Mouse (Mus musculus): Measurements from ENCODE around the gene Hist1h3b. TPM values are rescaled to one million over a fixed set of nuclear protein-coding genes. Genes with fewer than 3 reads are reported as not detected.
"Not testable (repeated sequence)": the region's sequence is repeated elsewhere in the genome, so short reads cannot be mapped to it uniquely, and the experiment has no call there.

Gene Hist1h3b
- total RNA-seq, 2 experiments from 2014 or later, result 9.7 to 14.5 TPM

- intact Hi-C loops (cut with DNase I), result loop anchor here (5.0 kb wide), 1 partner anchor 1707 kb away; the partner anchor contains the start of genes Hist1h2ag, Hist1h2bj and Hist1h4i
- DNase-seq (ENCODE audit: low spot score in 2 of 2), result no peak
Measured at GRCm38 (mm10) chr13:23749563-23750121, 2.4 kb upstream of the Hist1h3b start.

- intact Hi-C loops (cut with DNase I), result not testable (repeated sequence)
- peak; percentile 59 to 68 for DNase-seq (ENCODE audit: low spot score in 2 of 2)
Measured at GRCm38 (mm10) chr13:23750839-23751477, 1.1 kb upstream of the Hist1h3b start, which contains the start of gene Hist1h2ab. Gene Hist1h2ab (plus strand): TSS chr13:23751126.

GRCm38 (mm10) chr13:23751478-23751956 lies 550 bp upstream of the Hist1h3b start:
- no peak for DNase-seq (ENCODE audit: low spot score in 2 of 2)
- intact Hi-C loops (cut with DNase I), result no loop called here

- intact Hi-C loops (cut with DNase I), result no loop called here
- no peak for DNase-seq (ENCODE audit: low spot score in 2 of 2)
Measured at GRCm38 (mm10) chr13:23752742-23753172, 690 bp downstream of the Hist1h3b start.

- intact Hi-C loops (cut with DNase I), result no loop called here
Measured at GRCm38 (mm10) chr13:23753314-23754078, 1.4 kb downstream of the Hist1h3b start.

GRCm38 (mm10) chr13:23755000-23755399 lies 2.9 kb downstream of the Hist1h3b start:
- DNase-seq (ENCODE audit: low spot score in 2 of 2), result no peak
- intact Hi-C loops (cut with DNase I), result loop anchor here (5.0 kb wide), 1 partner anchor 1718 kb away; the partner anchor contains the start of genes Hist1h2ah and Hist1h2bk

More at GRCm38 (mm10) chr13:23753314-23754078, 1.4 kb downstream of the Hist1h3b start:
- DNase-seq (ENCODE audit: low spot score in 2 of 2), result no peak

GRCm38 (mm10) chr13:23756790-23757189 lies 4.7 kb downstream of the Hist1h3b start, which contains the start of gene Hist1h4b:
Gene Hist1h4b (plus strand): TSS chr13:23757013.
- intact Hi-C loops (cut with DNase I), result loop anchor here (5.0 kb wide), 1 partner anchor 1719 kb away; the partner anchor contains the start of genes Hist1h2ah and Hist1h2bk
- DNase-seq (ENCODE audit: low spot score in 2 of 2), result peak; percentile 84 to 86

- no peak for DNase-seq (ENCODE audit: low spot score in 2 of 2)
- intact Hi-C loops (cut with DNase I), result loop anchor here (5.0 kb wide), 1 partner anchor 1720 kb away; the partner anchor contains the start of genes Hist1h2ah and Hist1h2bk
Measured at GRCm38 (mm10) chr13:23757211-23757773, 5.2 kb downstream of the Hist1h3b start.

- intact Hi-C loops (cut with DNase I), result loop anchor here (5.0 kb wide), 1 partner anchor 1721 kb away; the partner anchor contains the start of genes Hist1h2ah and Hist1h2bk
- DNase-seq (ENCODE audit: low spot score in 2 of 2), result no peak
Measured at GRCm38 (mm10) chr13:23757921-23758320, 5.9 kb downstream of the Hist1h3b start.

- intact Hi-C loops (cut with DNase I), result loop anchor here (5.0 kb wide), 1 partner anchor 1722 kb away; the partner anchor contains the start of genes Hist1h2ah and Hist1h2bk
- DNase-seq (ENCODE audit: low spot score in 2 of 2), result no peak
Measured at GRCm38 (mm10) chr13:23759251-23759771, 7.2 kb downstream of the Hist1h3b start.

GRCm38 (mm10) chr13:23759916-23760239 lies 7.8 kb downstream of the Hist1h3b start:
- no peak for DNase-seq (ENCODE audit: low spot score in 2 of 2)
- intact Hi-C loops (cut with DNase I), result loop anchor here (5.0 kb wide), 1 partner anchor 1723 kb away; the partner anchor contains the start of genes Hist1h2ah and Hist1h2bk

- DNase-seq (ENCODE audit: low spot score in 2 of 2), result no peak
- intact Hi-C loops (cut with DNase I), result no loop called here
Measured at GRCm38 (mm10) chr13:23760240-23760971, 8.3 kb downstream of the Hist1h3b start.

- DNase-seq (ENCODE audit: low spot score in 2 of 2), result peak; percentile 97 to 98
- intact Hi-C loops (cut with DNase I), result no loop called here
Measured at GRCm38 (mm10) chr13:23760972-23761864, 9.2 kb downstream of the Hist1h3b start, which contains the start of gene Hist1h4a. Gene Hist1h4a (minus strand): TSS chr13:23761230.

- intact Hi-C loops (cut with DNase I), result not testable (repeated sequence)
- DNase-seq (ENCODE audit: low spot score in 2 of 2), result peak; percentile 52 to 53
Measured at GRCm38 (mm10) chr13:23761871-23762821, 10.1 kb downstream of the Hist1h3b start, which contains the start of gene Hist1h3a. Gene Hist1h3a (minus strand): TSS chr13:23762386.

GRCm38 (mm10) chr13:23763242-23763585 lies 11.1 kb downstream of the Hist1h3b start:
- no peak for DNase-seq (ENCODE audit: low spot score in 2 of 2)
- intact Hi-C loops (cut with DNase I), result no loop called here

- intact Hi-C loops (cut with DNase I), result no loop called here
- peak; percentile 81 to 83 for DNase-seq (ENCODE audit: low spot score in 2 of 2)
Measured at GRCm38 (mm10) chr13:23763586-23764323, 11.7 kb downstream of the Hist1h3b start, which contains the start of gene Hist1h1a. Gene Hist1h1a (plus strand): TSS chr13:23763666.
